Mouse (Mus musculus) liver, embryonic 14 days (tissue): ENCODE results near the gene Olfr479. TPM values are rescaled to one million over a fixed set of nuclear protein-coding genes. Genes with fewer than 3 reads are reported as not detected.

Experiments
- polyA plus RNA-seq: library from polyadenylated mRNA; depleted of rRNA; stranded (reverse); fragments of >200 nt; gene quantifications from 2 replicates; pipeline ENCODE4 v1.2.3, GENCODE M21; 2012; rRNA removed

Gene Olfr479
- not detected in 2 replicates for polyA plus RNA-seq

DNA sequence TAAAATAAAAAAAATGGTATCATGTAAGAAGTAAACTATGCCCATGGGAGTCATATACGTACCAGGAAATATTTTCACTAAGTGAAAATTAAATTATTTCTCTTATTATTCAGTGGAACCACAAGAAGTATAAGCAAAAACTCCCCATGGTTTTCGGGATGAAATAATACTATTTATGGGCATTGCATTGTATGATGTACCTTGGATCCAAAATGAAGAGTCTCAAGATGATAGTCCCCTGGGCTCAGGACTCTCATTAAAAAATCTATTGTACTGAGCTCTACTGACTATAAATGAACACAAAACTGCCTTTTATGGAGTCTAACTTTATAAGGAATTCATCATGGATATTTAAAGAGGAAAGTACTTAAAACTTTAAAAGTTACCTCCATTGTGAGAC is at the start of gene Olfr479:
TSS of gene Olfr479 (plus strand) at position 301 of the 400 bp plus-strand sequence.

DNA sequence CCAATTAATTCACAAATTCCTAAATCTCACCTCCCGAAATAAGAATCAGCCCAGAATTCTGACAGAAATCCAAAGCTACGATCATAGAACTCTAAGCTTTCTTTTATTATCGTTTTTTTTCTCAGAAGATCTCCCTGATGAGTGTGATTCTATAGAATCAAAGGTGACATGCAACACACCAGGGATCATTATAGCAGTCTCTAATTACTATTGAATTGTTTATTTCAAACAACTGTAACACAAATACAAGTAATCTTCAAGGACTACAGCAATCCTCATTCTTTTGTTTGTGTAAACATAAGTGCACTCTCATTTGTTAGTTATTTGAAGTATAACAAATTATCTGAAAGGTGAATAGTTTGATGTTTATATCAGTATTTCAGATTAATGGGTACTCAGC is 16.6 kb upstream of the Olfr479 start, which contains the start of gene Olfr478:
TSS of gene Olfr478 (minus strand) at position 101 of the 400 bp plus-strand sequence.

DNA sequence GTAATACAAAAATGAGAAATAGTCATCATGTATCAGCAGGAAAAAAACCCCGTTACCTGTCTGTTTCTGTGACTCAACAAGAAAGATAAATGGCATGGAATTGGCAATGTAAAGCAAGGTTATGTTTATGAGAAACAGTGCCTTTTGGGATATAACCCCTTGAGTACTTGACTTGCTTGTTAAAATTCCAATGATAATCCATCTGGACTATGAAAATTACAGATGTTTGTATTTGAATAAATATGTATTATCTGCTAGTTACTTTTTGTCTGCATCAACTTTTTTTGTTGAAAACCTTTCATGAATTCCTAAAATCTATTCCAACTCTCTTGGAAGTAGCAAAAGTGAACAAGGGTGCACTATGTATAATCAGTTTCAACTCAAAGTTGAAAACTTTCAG is 16.8 kb downstream of the Olfr479 start, which contains the start of gene Olfr480:
TSS of gene Olfr480 (minus strand) at position 101 of the 400 bp plus-strand sequence.

DNA sequence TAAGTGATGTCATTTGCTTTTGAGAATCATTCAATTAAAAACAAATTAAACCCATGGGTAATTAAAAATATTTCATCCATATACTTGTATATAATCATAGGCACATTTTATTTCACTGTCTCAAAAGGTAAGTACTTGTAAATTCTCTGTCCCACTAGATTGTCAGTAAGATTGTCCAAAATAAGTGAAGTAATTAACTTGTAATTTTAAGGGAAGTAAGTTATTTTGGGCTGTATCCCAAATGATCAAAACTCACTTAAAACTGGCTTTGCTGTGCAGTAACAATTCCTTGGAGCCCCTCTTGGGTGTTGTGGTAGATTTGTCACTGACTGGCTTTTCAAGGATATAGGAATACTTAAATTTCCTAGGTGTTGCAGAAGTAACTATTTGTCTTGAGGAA is 29.1 kb downstream of the Olfr479 start, which contains the start of gene Olfr481:
TSS of gene Olfr481 (plus strand) at position 301 of the 400 bp plus-strand sequence.

DNA sequence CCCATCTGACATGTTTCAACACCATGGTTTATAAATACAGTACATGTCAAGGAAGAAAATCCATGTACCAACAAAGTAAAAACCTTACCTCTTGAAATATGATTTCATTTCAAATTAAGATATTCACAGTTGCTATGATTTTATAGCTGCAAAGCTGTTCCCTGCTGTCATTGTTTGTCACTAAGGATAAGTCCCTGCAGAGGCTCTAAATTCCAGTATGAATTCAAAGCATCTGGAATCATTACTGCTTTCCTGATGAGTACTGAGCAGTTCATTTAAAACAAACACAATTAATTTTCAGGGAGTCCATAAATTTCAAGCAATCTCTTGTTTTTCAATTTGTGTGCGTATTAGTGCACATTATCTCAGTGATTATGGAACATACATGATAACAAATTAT is 47.0 kb downstream of the Olfr479 start, which contains the start of gene Olfr482:
TSS of gene Olfr482 (minus strand) at position 101 of the 400 bp plus-strand sequence.

DNA sequence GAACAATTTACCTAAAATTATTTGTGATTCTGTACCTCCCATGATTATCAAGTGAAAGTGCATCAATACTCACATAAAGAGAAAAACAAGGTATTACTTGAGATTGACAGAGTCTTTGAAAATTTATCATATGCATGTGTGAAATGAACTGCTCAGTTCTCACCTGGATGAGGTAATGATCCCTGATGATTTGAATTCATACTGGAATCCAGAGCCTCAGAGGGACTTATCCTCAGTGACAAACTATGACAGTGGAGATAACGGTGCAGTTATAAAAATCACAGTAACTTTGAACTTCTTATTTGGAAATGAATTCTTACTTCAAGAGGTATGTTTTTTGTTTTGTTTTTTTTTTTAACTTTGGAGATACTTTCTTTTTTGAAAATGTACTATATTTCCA is 50.1 kb downstream of the Olfr479 start, which contains the start of gene Olfr483:
TSS of gene Olfr483 (plus strand) at position 301 of the 400 bp plus-strand sequence.

Other genes starting within 250 kb of the Olfr479 start
- gene Ovch2, start 249.5 kb upstream of the Olfr479 start, polyA plus RNA-seq = not detected in 2 replicates
- not detected in 2 replicates for gene Olfr467, start 238.4 kb upstream of the Olfr479 start, polyA plus RNA-seq
- gene Olfr469, start 225.2 kb upstream of the Olfr479 start, polyA plus RNA-seq = not detected in 2 replicates
- gene Olfr470, start 203.2 kb upstream of the Olfr479 start, polyA plus RNA-seq = not detected in 2 replicates
- not detected in 2 replicates for gene Olfr472, start 152.8 kb upstream of the Olfr479 start, polyA plus RNA-seq
- gene Olfr473, start 120.2 kb upstream of the Olfr479 start, polyA plus RNA-seq = not detected in 2 replicates
- not detected in 2 replicates for gene Olfr474, start 96.0 kb upstream of the Olfr479 start, polyA plus RNA-seq
- gene Olfr476, start 85.9 kb upstream of the Olfr479 start, polyA plus RNA-seq = not detected in 2 replicates
- gene Olfr477, start 64.0 kb upstream of the Olfr479 start, polyA plus RNA-seq = not detected in 2 replicates
- not detected in 2 replicates for gene Olfr478, start 16.7 kb upstream of the Olfr479 start, polyA plus RNA-seq
- not detected in 2 replicates for gene Olfr480, start 16.7 kb downstream of the Olfr479 start, polyA plus RNA-seq
- not detected in 2 replicates for gene Olfr481, start 29.2 kb downstream of the Olfr479 start, polyA plus RNA-seq
- not detected in 2 replicates for gene Olfr482, start 46.9 kb downstream of the Olfr479 start, polyA plus RNA-seq
- gene Olfr483, start 50.2 kb downstream of the Olfr479 start, polyA plus RNA-seq = not detected in 2 replicates
- gene Olfr484, start 76.8 kb downstream of the Olfr479 start, polyA plus RNA-seq = not detected in 2 replicates
- gene Olfr485, start 109.2 kb downstream of the Olfr479 start, polyA plus RNA-seq = not detected in 2 replicates
- not detected in 2 replicates for gene Olfr486, start 122.0 kb downstream of the Olfr479 start, polyA plus RNA-seq
- gene Olfr487, start 163.9 kb downstream of the Olfr479 start, polyA plus RNA-seq = not detected in 2 replicates
- gene Olfr488, start 207.7 kb downstream of the Olfr479 start, polyA plus RNA-seq = not detected in 2 replicates
- not detected in 2 replicates for gene Olfr490, start 238.2 kb downstream of the Olfr479 start, polyA plus RNA-seq